Mouse (Mus musculus) spleen, adult 2 months (tissue): Measurements from ENCODE around the gene Cacna2d1.

Experiments used
- CTCF ChIP-seq: fragments of 200-500 bp; IDR thresholded peaks from 2 replicates; pipeline ENCODE4 v1.5.1; 2011; ENCODE audit warnings: mild to moderate bottlenecking, inconsistent platforms; ENCODE audit not compliant: insufficient read depth, insufficient read length, insufficient replicate concordance; ENCODE audit errors: extremely low read depth
- POLR2A ChIP-seq: fragments of 200-500 bp; IDR thresholded peaks from 2 replicates; pipeline ENCODE4 v1.6.1; 2011; ENCODE audit warnings: low read depth, low read length, inconsistent platforms

DNA sequence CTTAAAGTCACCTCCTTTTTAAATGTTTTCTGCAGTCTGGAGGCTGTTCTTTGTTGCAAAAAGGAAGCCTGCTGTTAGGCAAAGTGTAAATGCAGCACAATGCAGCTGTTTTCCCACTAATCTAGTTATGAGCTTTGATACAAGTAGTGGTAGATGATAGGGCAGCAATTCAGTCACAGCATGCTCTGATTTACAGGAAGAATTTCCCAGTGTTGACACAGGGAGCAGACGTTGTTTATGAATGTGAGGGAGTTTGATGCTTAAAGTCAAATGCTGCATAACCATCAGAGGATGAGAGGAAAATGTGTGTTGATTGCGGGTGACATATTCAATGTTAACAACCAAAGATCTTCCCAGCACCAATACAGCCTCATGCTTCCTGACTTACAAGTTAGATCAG lies 342.6 kb downstream of the Cacna2d1 start:
- no peak for TF ChIP-seq CTCF
- TF ChIP-seq POLR2A, result no peak
